Mouse (Mus musculus) kidney, postnatal 14 days (tissue): ENCODE results near the gene Cldn19.

Experiments
- DNase-seq: peaks from one replicate; pipeline ENCODE4 v3.0.0; 2022; ENCODE audit warnings: mixed read lengths

Gene Cldn19

GRCm38 (mm10) chr4:119305418-119305817 lies 50.2 kb downstream of the Cldn19 start:
- DNase-seq = peak; percentile 85
